Mouse (Mus musculus): ENCODE measurements at regions not wholly inside any gene's neighbourhood (a gene's known extent, or its start where the extent isn't known, plus 50 kb on each side); places are given as distances from the start of the nearest gene placed in this dataset.

DNA sequence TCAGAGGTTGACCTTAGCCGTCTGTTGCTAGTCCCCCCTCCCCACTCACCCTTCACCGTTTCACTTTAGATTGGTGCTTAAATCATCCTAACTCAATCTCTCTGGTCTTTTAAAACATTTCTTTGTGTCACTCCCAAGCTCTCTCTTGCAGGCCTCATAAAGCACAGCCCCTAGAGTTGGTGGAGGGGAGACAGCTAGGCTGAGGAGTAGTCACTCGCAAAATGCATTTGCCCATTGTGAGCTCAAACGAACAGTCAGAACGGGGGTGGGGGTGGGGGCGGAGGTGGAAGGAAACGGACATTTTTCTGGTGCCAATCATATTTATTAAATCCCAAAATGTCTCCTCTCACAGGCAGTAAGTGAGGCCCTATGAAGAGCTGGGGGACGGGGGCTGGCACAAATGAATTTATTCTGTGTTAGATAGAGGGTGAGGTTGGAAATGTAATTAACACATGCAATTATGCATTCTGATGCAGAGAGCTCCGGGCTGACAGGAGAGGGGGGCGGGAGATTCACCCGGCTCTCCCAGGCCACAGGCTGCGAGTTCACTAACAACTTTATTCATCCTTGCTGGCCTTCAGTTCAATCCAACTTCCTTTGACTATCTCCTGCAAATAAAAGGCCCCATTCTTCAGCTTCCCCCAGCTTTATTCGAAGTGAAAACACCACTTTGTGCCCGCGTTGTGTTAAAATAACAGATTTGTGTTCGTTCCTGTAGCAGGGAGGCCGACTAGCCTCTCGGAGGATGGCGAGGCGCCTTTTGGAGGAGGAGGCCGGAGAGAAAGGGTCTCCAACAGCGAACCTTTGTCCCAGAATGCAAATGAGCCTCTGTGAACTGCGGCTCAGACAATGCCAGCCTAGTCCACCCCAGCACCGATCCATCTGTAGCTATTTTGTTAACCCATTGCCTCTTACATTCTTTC lies 223.7 kb upstream of the Irx5 start:
- peak; percentile 91 for DNase-seq (ENCODE audit: low read depth, low spot score)

GRCm38 (mm10) chr8:92132949-92133348 lies 224.5 kb upstream of the Irx5 start:
- peak; percentile 40 for DNase-seq (ENCODE audit: low read depth, low spot score)

GRCm38 (mm10) chr8:92132526-92132925 lies 224.9 kb upstream of the Irx5 start:
- DNase-seq (ENCODE audit: low read depth, low spot score) = no peak

- no peak for DNase-seq (ENCODE audit: low read depth, low spot score)
These were observed 227.3 kb upstream of the Irx5 start for GRCm38 (mm10) chr8:92130025-92130557.

GRCm38 (mm10) chr8:92129241-92130015 lies 228.0 kb upstream of the Irx5 start:
- DNase-seq (ENCODE audit: low read depth, low spot score) = no peak

GRCm38 (mm10) chr8:92125631-92126030 lies 231.8 kb upstream of the Irx5 start:
- DNase-seq (ENCODE audit: low read depth, low spot score) = peak; percentile 9

GRCm38 (mm10) chr8:92121296-92121695 lies 236.1 kb upstream of the Irx5 start:
- DNase-seq (ENCODE audit: low read depth, low spot score) = peak; percentile 19

DNA sequence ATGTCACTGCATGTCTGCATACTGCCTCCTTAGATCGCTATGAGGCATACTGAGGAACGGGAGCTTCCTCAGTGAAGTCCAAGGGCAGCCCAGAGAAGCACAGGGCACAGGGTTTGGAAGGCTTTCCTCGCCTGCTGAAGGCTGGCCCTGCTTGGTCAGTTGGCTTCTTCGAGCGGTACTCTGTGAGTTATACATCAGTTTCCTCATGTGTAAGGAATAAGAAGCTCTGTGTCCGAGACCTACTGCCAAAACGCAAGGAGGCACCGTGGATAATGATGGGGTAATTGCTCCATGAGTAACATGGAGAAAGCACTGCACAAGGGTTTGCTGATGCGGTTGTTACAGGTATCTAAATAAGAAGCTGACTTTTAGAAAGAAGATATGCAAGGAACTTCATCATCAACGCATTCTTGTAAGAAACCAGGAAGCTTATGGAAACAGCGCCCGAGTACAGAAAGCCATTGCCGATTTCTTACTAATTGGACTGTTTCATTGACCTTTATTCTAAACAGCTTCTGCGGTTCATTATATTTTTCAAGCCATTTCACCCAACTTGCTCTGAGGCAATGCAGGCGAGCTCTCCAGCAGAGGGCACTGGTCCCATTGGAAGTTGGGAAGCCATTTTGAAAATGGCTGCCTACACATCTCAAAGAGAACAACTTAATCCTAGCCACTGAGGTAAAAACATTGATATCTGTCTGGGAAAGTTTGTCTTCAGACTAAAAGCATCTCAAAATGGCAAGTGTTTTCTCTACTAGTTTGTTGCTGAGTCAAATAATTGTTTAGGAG lies 241.8 kb upstream of the Irx5 start:
- DNase-seq (ENCODE audit: low read depth, low spot score) = peak; percentile 35

DNA sequence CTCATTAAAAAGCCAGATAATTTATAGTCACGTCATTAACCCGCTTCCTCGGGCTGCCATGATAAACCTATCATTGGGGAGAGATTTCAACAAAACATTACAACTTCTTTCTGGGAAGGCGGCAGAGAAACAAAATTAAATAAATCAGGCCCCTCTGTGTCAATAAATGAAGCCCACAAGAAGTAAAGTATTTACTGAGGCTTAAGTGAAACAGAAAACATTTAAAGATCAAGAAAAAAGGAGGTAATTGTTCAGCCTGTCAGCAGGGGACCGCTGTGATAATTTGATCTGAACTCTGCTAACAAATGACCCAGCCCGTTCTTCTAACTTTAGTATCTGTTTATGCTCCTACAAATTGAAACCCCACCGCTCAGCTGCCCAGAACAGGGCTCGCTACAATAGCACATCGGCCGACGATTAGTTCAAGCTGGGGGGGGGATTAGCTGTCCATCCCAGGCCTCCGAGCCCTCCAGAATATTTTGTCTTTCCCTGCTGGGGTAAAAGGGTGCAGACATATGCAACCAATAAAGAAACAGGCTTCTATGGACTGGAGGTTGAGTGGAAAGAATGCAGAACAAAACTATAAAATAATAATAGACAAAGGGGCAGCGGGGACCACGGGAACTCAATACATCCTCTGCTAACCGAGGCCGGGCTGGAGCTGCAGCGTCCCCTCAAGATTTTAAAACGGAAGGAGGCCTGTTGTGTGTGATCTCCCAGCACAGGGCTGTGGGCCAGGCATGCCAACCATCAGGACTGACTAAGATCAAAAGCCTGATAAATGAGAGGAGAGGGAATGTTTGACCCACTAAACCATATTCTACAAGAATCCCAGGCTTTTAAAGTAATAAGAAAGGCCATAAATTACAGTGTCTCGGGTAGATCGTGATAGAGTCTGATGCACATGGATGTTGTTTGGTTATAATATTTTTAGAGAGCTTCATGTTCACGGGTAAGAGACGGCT lies 242.8 kb upstream of the Irx5 start:
- DNase-seq (ENCODE audit: low read depth, low spot score) = no peak

GRCm38 (mm10) chr8:92113901-92114300 lies 243.5 kb upstream of the Irx5 start:
- no peak for DNase-seq (ENCODE audit: low read depth, low spot score)

GRCm38 (mm10) chr8:92113386-92113785 lies 244.0 kb upstream of the Irx5 start:
- no peak for DNase-seq (ENCODE audit: low read depth, low spot score)

- no peak for DNase-seq (ENCODE audit: low read depth, low spot score)
These were observed 252.9 kb upstream of the Irx5 start for GRCm38 (mm10) chr8:92104561-92104960.

- DNase-seq (ENCODE audit: low read depth, low spot score) = no peak
These were observed 254.9 kb upstream of the Irx5 start for GRCm38 (mm10) chr8:92102521-92102920.

DNA sequence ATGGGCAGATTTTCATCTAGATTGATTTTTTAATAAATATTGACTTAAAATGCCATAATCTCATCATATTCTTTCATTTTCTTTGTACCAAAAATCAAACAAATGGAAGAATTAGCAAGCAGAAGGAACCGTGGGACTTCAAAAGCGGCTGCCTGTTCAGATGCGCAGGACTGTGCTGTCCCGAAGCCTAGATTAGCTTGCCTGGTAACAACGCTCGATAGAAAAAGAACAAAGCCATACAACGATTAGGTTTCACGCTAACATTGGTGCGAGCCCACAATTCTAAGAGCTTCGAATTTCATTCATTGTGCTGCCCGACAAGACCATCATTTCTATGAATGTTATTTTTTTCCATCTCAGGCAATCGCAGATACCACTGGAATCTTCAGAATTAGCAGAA lies 262.1 kb upstream of the Irx5 start:
- DNase-seq (ENCODE audit: low read depth, low spot score) = no peak

DNA sequence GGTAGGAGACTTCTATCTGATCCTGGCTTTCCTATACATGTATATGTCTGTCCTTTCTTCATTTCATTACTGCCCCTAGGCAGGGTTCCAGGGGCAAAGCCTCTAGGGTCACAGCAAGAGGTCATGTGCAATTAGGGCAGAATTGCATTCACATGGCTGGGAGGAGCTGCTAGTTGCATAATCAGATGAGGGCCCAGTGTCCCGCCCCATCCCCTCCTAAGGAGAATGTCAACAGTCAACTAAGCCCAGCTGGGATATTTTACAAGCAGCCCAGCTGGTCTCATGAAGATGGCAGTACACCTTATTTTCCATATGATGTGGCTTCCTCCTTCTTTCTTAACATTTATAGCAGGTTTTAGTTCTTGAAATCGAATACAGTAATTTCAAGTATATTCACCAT lies 273.3 kb upstream of the Irx5 start:
- DNase-seq (ENCODE audit: low read depth, low spot score) = no peak

GRCm38 (mm10) chr8:92081900-92082299 lies 275.5 kb upstream of the Irx5 start:
- DNase-seq (ENCODE audit: low read depth, low spot score) = no peak

DNA sequence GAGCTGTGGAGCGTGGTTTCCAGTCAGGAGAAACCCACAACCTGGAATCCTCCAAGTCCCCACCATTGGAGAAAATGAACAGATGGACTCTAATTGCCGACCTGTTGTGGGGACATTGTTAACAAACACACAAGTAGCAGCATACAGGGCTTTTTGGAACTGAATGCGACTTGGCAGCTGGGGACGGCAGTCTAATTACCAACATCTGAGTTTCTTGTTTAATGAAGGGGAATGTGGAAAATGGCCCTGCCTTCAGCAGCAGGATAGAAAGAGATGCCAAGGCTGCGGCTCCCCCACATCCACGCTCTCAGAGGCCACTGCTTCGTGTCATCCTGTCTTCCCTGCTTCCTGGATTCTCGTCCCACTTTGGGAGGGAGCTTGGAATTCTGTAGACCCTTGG lies 276.6 kb upstream of the Irx5 start:
- no peak for DNase-seq (ENCODE audit: low read depth, low spot score)

DNA sequence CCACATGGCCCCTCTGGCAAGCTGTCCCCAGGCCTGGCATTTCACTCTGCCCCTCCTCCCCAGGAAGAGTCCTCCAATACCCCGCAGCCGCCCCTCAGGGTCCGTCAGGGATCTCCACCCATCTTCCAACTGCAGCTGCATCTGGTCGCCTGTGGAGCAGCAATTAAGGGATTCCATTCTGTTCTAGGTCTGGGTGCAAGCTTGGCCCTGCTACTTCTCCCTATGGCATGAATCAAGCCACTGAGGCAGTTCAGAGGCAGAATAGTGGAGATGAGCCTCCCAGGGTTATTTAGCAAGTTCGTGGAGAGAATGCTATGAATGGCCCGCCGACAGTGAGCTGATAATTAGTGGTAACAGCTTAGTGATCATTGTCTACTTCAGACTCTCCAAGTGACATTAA lies 275.7 kb upstream of the Irx3 start:
- no peak for DNase-seq (ENCODE audit: low read depth, low spot score)

- no peak for DNase-seq (ENCODE audit: low read depth, low spot score)
These were observed 270.4 kb upstream of the Irx3 start for GRCm38 (mm10) chr8:92072254-92072615.
